Mouse (Mus musculus) embryonic fibroblast, embryonic 13.5 days (primary cell): Measurements from ENCODE around the gene Ralgapa1.

ENCODE experiments used
- CTCF ChIP-seq: IDR thresholded peaks from 2 replicates; pipeline ENCODE4 v1.5.1; 2011; ENCODE audit warnings: mild to moderate bottlenecking, control low read depth, low read length, moderate library complexity, borderline replicate concordance; ENCODE audit not compliant: insufficient read depth
- POLR2A ChIP-seq: IDR thresholded peaks from 2 replicates; pipeline ENCODE4 v1.6.1; 2011; ENCODE audit warnings: low read depth, mild to moderate bottlenecking, control low read depth, low read length, moderate library complexity

DNA sequence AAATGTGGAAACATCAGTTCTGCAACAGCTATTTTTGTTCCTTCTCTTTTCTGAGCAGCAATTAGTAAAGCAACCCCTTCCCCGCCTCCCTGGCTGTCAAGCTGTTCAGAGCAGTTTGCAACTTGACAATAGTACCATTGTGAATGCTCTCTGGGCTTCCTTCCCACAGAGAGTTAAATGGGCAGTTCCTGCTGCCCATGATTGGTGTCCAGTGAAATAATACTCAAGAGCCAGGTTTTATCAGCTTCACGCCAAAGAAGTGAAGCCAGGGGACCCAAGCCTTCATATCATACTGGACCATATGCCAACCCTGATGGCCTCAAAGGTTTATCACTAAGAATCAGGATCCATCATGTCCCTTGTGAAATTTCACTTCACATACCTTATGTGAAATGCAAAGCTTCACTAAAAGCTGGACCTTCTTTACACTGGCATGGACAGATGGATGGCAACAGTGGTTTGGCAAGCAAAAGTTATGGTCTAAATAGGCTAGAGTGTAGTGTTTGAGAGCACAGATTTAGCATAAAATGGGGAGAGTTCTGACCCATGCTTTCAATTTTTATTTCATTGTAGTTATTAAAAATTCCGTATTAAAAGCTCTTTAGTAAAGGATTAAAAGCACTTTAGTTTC, 198.2 kb downstream of the Ralgapa1 start:
- TF ChIP-seq CTCF (no peak), POLR2A (no peak)
